Mouse (Mus musculus) limb, embryonic 12.5 days (tissue): ENCODE measurements around the gene Hpse2. TPM values are rescaled to one million over a fixed set of nuclear protein-coding genes. Genes with fewer than 3 reads are reported as not detected.

Experiments used
- ATAC-seq: fragments of 200-750 bp; cut with Nextera tagmentation; 2 replicates; pipeline ENCODE4 v1.8.0; 2017; ENCODE audit warnings: low read depth, moderate TSS enrichment; ENCODE audit not compliant: insufficient number of reproducible peaks, insufficient read depth, low FRiP score, low TSS enrichment
- H3K27ac ChIP-seq: fragments of 300-500 bp; sonication (generic); 2 replicates; pipeline ENCODE4 v1.5.1; 2016; ENCODE audit warnings: mild to moderate bottlenecking, moderate library complexity
- H3K27me3 ChIP-seq: fragments of 300-500 bp; sonication (generic); 2 replicates; pipeline ENCODE4 v1.6.1; 2016; ENCODE audit warnings: mild to moderate bottlenecking, moderate library complexity
- H3K36me3 ChIP-seq: fragments of 300-500 bp; sonication (generic); 2 replicates; pipeline ENCODE4 v1.6.1; 2016; ENCODE audit warnings: mild to moderate bottlenecking, moderate library complexity
- H3K4me1 ChIP-seq: fragments of 300-500 bp; sonication (generic); replicated peaks from 2 replicates; pipeline ENCODE4 v1.6.1; 2016
- H3K4me2 ChIP-seq: fragments of 300-500 bp; sonication (generic); 2 replicates; pipeline ENCODE4 v1.6.1; 2016; ENCODE audit warnings: mild to moderate bottlenecking, moderate library complexity
- H3K4me3 ChIP-seq: fragments of 300-500 bp; sonication (generic); replicated peaks from 2 replicates; pipeline ENCODE4 v1.5.1; 2016; ENCODE audit warnings: mild to moderate bottlenecking
- H3K9ac ChIP-seq: fragments of 300-500 bp; sonication (generic); replicated peaks from 2 replicates; pipeline ENCODE4 v1.6.1; 2016; ENCODE audit warnings: mild to moderate bottlenecking, moderate library complexity
- H3K9me3 ChIP-seq: fragments of 300-500 bp; sonication (generic); 2 replicates; pipeline ENCODE4 v1.6.1; 2016; ENCODE audit warnings: mild to moderate bottlenecking, moderate library complexity
- WGBS: fragments of 180-500 bp; shearing (Covaris S2); methylation state at CpG from one replicate; pipeline ENCODE4 v1.1.7; 2016; 5-methylcytosine and 5-hydroxymethylcytosine counted together
- polyA plus RNA-seq: library from polyadenylated mRNA; unstranded; fragments of >200 nt; fragmentation: Nextera tagmentation; extraction: Ambion mirVana; gene quantifications from 2 replicates; pipeline ENCODE4 v1.2.1, GENCODE M21; 2016

The Hpse2 gene
- polyA plus RNA-seq, 1 experiment from 2014 or later, result 10.4 TPM

DNA sequence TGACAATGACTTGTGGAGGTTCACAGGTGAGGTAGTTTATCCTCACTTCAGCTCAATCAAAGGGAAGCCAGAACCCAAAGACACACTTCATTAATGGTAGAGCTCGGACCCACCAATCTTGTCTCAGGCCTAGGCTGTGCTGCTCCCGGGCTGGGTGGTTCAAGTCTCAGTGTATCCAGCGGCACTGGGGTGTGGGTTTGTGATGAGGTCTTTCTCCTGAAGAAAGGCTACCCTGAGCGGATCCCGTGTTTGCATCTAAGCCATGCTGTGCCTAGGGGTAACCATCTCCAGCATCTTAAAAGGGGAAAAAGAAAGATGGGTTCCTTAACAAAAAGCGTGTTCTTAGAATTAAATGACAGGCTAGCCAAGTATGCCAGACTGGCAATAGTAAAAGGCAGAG is 484.3 kb downstream of the Hpse2 start:
- Histone ChIP-seq H3K9me3 (no peaks in the 10 kb centered on the region), H3K4me2 (no peak overlapping the region), H3K4me1 (peaks cover 17% of the 10 kb centered on the region; the same call in 1 of the 2 replicates), H3K4me3 (no peak overlapping the region), H3K27me3 (no peaks in the 10 kb centered on the region), H3K36me3 (no peaks in the 10 kb centered on the region), H3K9ac (no peak overlapping the region), H3K27ac (no peak overlapping the region)
- ATAC-seq, result no peak
- 88% methylated on average over 6 of the region's 6 CpGs for WGBS

DNA sequence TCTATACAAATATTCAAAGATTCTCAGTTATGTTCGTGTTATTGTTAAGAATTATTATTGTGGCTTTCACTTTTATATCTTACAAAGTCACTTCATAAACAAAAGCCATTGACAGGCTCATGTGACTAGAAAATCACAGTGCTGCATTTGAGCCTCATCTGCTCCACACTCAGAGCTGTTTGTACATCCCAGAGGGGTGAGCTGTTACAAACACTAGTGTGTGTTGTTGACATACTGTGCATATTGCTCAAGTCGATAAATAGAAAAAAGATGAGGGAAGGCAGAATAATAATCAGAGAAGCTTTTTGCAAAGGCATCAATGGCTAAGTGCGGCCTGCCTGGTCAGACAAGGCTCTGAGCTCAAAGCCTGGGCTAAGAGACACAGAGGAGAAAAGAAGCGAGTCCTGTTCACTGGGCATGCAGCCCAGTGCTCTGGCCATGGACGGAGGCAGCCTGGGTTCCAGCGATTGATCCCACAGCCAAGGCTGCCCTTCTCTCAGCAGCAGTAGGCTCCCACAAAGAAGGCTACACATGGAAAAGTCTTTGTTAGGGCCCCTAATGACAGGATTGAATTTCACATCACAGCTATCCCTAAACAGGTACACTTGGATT is 485.6 kb downstream of the Hpse2 start:
- Histone ChIP-seq H3K9ac (no peak overlapping the region), H3K4me1 (peaks cover 17% of the 10 kb centered on the region; the same call in 1 of the 2 replicates), H3K9me3 (no peaks in the 10 kb centered on the region), H3K4me3 (no peak overlapping the region), H3K36me3 (no peaks in the 10 kb centered on the region), H3K27ac (0 out of 2 replicates have a peak overlapping the region, but pooled peaks have one; percentile 29), H3K4me2 (no peak overlapping the region), H3K27me3 (no peaks in the 10 kb centered on the region)
- ATAC-seq, result no peak
- WGBS, result 65% methylated on average over 6 of the region's 6 CpGs

DNA sequence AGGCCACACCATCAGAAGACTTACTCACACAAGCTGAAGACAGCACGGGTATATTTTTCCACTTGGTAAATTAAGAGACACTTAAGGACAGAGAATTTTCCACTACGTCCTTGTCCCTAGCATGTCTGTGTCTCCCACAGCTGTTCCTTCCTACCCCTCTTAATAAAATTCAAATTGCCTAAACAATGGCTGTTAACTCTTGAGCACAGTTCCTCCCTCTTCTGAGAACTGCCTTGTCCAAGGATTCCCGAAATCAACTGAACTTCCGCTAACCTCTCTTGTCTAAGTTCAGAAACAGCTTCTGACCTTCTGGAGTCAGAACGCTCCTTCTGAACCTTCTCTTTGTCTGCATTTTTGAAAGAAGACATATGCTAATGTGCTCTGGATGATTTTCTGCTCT is 496.6 kb downstream of the Hpse2 start:
- H3K9ac ChIP-seq, result no peak overlapping the region
- no peaks in the 10 kb centered on the region for H3K36me3 ChIP-seq
- 79% methylated on average over 5 of the region's 5 CpGs for WGBS
- no peak overlapping the region for H3K4me2 ChIP-seq
- no peaks in the 10 kb centered on the region for H3K27me3 ChIP-seq
- no peak overlapping the region for H3K27ac ChIP-seq
- no peak for ATAC-seq
- H3K9me3 ChIP-seq, result no peaks in the 10 kb centered on the region
- H3K4me3 ChIP-seq, result no peak overlapping the region
- H3K4me1 ChIP-seq, result no peaks in the 10 kb centered on the region

DNA sequence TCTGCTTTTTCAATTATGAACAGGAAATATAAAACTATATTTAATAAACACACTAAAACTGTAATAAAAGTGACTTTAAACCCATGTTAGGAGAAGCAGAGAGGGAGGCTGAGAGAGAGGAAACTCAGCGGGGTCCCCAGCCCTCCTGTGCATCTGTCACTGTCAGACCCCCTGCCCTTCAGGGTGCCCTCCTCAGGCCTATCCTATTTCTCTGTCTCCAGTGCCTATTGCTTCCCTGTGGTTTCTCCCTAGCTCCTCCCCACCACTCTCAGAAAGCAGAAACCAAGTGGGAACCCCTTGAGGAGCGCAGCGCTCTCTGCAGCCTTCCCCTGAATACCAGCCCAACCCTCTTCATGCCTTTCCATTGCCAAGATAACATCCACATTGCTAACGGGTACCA is 510.5 kb downstream of the Hpse2 start:
- Histone ChIP-seq H3K9me3 (no peaks in the 10 kb centered on the region), H3K9ac (no peak overlapping the region), H3K4me3 (no peak overlapping the region), H3K4me1 (no peaks in the 10 kb centered on the region), H3K27me3 (no peaks in the 10 kb centered on the region), H3K36me3 (no peaks in the 10 kb centered on the region), H3K27ac (no peak overlapping the region), H3K4me2 (no peak overlapping the region)
- 59% methylated on average over 4 of the region's 4 CpGs for WGBS
- ATAC-seq, result no peak

DNA sequence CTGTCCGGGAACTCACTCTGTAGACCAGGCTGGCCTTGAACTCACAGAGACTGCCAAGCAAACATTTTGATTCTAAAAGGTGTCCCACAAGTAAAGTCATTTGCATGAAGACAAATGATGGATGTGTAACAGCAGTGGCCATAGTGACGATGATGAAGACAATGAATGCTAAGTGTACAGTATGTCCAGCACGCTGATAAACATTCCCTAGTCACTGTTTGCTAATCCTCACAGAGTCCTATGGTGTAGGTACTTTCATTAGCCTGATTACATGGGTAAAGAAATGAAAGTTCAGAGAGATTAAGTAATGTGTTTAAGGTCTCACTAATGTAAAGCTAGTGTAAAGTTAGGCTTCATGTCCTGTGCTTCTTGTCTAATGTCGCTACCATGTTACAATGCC is 511.6 kb downstream of the Hpse2 start:
- Histone ChIP-seq H3K4me2 (no peak overlapping the region), H3K9ac (no peak overlapping the region), H3K4me3 (no peak overlapping the region), H3K27ac (no peak overlapping the region), H3K27me3 (no peaks in the 10 kb centered on the region), H3K9me3 (no peaks in the 10 kb centered on the region), H3K4me1 (no peaks in the 10 kb centered on the region), H3K36me3 (no peaks in the 10 kb centered on the region)
- ATAC-seq, result no peak
- WGBS, result 87% methylated on average over 4 of the region's 4 CpGs

DNA sequence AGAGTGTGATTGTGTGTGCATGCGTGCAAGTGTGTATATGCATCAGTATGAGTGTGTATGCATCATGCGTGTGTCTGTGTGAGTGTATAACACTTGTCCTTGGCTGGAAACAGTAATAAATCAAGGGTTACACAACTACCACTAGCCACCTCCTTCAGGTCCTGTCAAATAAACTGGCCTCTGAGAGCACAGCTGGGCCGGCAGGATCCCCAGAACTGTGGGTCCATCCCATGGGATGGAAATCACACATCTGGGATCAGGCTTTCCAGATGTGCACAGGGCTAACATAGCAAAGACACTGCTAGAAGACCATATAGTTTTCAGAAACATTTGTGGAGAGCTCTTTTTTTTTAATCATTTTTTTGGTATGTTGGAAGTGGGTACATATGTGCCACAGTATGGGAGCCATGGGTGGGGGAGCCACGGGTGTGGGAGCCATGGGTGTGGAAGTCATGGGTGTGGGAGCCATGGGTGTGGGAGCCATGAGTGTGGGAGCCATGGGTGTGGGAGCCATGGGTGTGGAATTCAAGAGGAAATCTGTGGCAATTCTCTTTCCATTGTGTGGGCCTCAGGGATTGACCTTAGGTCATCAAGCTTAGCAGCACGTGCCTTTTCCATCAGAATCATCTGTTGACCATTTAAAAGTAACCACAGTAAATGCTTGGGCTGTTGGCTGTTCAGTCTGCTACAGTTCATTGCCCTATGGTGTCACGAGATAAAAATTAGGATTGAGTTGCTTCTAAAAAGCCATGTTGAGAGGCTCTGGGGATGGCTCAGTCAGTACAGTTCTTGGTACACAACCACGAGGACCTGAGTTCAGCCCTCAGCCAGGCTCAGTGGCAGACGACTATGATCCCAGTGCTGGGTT is 518.3 kb downstream of the Hpse2 start:
- no peak overlapping the region for H3K4me3 ChIP-seq
- no peaks in the 10 kb centered on the region for H3K36me3 ChIP-seq
- peak; percentile 47 for ATAC-seq
- H3K9ac ChIP-seq, result no peak overlapping the region
- WGBS, result 62% methylated on average over 8 of the region's 8 CpGs
- H3K4me1 ChIP-seq, result peaks cover 46% of the 10 kb centered on the region
- no peak overlapping the region for H3K4me2 ChIP-seq
- no peaks in the 10 kb centered on the region for H3K9me3 ChIP-seq
- H3K27ac ChIP-seq, result peak overlapping the region; percentile 26
- no peaks in the 10 kb centered on the region for H3K27me3 ChIP-seq

DNA sequence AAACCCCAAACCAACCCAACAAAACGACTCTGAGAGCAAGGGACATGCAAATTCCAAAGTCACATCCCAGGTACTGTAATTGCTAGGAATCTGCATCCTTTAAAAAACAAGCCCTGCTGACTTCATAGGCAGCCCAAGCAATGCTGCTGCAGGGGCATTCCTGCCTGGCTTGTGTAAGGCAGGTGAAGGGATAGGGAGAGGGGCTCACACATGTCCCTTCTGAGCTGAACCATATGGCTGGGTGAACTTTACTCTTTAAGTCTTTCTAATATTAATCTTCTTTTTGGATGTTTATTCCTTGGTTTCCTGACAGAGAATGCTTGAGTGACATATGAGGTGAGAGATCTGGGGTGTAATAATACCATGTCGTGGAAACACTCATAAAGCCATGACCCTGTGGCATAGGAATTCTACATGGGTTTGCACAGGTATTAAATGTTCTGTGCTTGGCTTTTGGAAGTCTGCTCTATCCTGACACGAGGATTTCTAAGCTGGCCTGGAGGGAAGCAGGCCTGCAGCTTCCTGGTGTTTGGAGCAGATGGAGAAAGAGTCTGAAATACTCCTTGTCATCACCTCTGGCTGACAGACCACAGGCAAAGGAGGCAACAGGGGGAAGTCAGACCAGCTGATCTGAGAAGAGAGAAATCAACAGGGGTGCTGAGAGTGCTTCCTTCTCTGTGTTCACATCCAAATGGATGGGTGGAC is 519.0 kb downstream of the Hpse2 start:
- peak overlapping the region; percentile 35 for H3K27ac ChIP-seq
- no peaks in the 10 kb centered on the region for H3K9me3 ChIP-seq
- H3K9ac ChIP-seq, result no peak overlapping the region
- no peaks in the 10 kb centered on the region for H3K27me3 ChIP-seq
- no peaks in the 10 kb centered on the region for H3K36me3 ChIP-seq
- H3K4me2 ChIP-seq, result no peak overlapping the region
- no peak overlapping the region for H3K4me3 ChIP-seq
- WGBS, result 17% methylated on average over 3 of the region's 3 CpGs
- ATAC-seq, result peak; percentile 81
- H3K4me1 ChIP-seq, result peaks cover 46% of the 10 kb centered on the region

DNA sequence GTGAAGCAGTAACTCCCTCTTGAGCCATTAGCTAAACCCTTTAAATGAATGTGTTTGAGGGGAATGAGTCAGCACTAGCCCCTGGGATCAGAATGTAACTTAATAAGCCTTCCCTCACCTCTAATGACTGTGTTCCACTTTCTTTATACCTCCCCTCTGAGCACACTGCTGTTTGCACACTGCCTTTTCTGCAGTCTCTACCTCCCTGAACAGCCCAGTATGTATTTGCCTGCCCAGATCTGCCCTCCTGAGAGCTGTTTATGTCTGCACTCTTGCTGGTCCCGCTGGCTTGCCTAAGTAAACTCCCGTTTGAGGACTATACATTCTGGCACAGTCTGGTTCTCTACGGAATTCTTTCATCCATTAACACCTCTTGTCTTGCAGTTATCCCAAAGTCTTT is 525.1 kb downstream of the Hpse2 start:
- Histone ChIP-seq H3K4me2 (no peak overlapping the region), H3K9me3 (no peaks in the 10 kb centered on the region), H3K27me3 (no peaks in the 10 kb centered on the region), H3K36me3 (no peaks in the 10 kb centered on the region), H3K4me3 (no peak overlapping the region), H3K9ac (no peak overlapping the region), H3K27ac (peak overlapping the region; percentile 50; the same call in 1 of the 2 replicates), H3K4me1 (peaks cover 39% of the 10 kb centered on the region)
- 7% methylated on average over 3 of the region's 3 CpGs for WGBS
- peak; percentile 88 for ATAC-seq

DNA sequence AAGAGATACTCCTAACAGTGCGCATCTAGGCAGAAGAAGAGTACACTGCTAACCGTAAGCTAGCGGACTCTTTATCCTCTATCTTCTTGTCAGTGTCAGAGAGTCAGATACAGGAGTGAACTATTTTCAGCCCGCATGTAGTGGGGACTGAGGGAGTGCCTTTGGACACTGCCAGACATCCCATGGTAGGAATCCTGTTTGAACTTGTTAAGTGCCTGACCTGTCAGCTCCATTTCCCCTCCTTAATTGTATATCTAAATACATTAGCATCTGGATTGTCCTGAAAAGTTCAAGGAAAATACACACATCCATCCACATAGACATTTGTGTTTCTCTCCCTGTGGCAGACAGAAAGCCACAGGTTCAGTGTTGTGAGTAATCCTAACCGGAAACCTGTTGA is 531.1 kb downstream of the Hpse2 start:
- Histone ChIP-seq H3K9me3 (no peaks in the 10 kb centered on the region), H3K27me3 (no peaks in the 10 kb centered on the region), H3K36me3 (no peaks in the 10 kb centered on the region), H3K4me1 (no peaks in the 10 kb centered on the region), H3K9ac (no peak overlapping the region), H3K27ac (no peak overlapping the region), H3K4me2 (no peak overlapping the region), H3K4me3 (no peak overlapping the region)
- 88% methylated on average over 5 of the region's 5 CpGs for WGBS
- no peak for ATAC-seq

DNA sequence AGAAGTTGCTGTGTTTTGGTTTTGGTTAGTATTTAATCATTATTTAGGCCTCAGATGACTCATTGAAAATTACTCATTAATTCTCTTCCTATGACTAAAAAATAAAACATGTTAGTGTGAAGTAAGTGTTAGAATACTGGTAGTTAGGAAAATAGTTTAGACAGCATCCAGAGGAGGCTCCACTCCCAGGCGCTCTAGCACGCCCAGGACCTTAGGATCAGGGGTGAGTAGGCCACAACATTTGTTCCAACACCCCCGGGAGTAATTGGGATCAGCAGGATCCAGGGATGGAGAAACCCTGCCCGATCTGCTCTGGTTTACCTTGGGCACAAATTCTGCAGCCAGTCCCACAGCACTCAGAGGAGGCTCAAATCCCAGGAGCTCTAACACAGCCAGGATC is 532.5 kb downstream of the Hpse2 start:
- Histone ChIP-seq H3K27me3 (no peaks in the 10 kb centered on the region), H3K4me3 (no peak overlapping the region), H3K4me2 (no peak overlapping the region), H3K36me3 (no peaks in the 10 kb centered on the region), H3K4me1 (no peaks in the 10 kb centered on the region), H3K9me3 (no peaks in the 10 kb centered on the region), H3K9ac (no peak overlapping the region), H3K27ac (no peak overlapping the region)
- 75% methylated on average over 4 of the region's 4 CpGs for WGBS
- no peak for ATAC-seq

DNA sequence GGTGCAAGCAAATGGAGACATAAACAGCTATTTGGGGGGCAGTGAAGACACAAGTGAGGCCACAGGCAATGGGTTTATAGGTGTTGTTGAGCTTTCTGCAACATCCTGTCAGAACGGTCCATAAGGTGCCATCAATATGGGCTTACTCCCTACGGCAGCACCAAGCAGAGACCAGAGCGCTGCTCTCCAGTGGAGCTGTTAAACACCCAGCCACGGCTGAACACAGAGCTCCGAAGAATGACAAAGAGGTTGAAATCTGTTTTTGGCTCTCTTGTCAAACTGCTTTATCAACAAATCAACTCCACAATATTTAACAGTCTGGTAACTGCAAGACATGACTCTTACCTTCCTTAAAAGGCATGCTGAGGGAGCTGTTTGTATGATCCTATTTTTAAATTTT is 537.7 kb downstream of the Hpse2 start:
- ATAC-seq, result no peak
- WGBS, result 68% methylated on average over 5 of the region's 5 CpGs

More for the DNA sequence above, 537.7 kb downstream of the Hpse2 start:
- Histone ChIP-seq H3K9ac (no peak overlapping the region), H3K4me3 (no peak overlapping the region), H3K4me1 (peaks cover 3% of the 10 kb centered on the region; the same call in 1 of the 2 replicates), H3K27me3 (no peaks in the 10 kb centered on the region), H3K27ac (no peak overlapping the region), H3K9me3 (no peaks in the 10 kb centered on the region), H3K4me2 (no peak overlapping the region), H3K36me3 (no peaks in the 10 kb centered on the region)
